Comparison of ENCODE assay signal across 15 mouse cellular contexts in the genomic region with DNA sequence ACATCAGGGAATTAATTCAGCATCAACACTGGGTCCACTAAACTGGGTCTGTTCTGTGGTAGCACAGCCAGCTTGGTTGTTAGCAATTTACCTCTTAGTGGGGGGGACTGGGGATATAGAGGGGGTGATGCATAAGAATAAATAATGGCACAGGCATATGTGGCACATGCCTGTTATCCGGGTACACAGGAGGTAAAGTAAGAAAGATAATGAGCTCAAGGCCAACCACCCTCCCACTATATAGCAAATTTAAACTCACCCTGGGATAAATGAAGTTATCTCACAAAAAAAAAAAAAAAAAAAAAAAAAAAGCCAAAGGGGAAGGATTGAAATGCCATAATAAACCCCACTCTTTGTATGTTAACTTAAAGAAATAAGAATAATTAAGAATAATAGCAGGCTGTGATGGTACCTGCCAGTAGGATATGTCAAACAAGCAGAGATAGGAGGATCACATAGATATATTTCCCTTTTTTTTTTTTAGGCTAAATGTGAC.
"Had no signal": no experiment of that assay in that cellular context is flagged by ENCODE, and none has a peak within 500 bp of the region (broad histone marks: within the 10 kb centered on the region; RNA-seq: fewer than 3 reads in every experiment).

No protein-coding gene starts in this region.

- H3K4me1 ChIP-seq: neural tube, embryonic 15.5 days; stomach, embryonic 15.5 days had no signal

- H3K36me3 ChIP-seq: neural tube, embryonic 15.5 days; stomach, embryonic 15.5 days had no signal

- H3K4me2 ChIP-seq: neural tube, embryonic 15.5 days; stomach, embryonic 15.5 days had no signal

- H3K4me3 ChIP-seq: neural tube, embryonic 15.5 days; stomach, embryonic 15.5 days had no signal

- H3K27ac ChIP-seq: neural tube, embryonic 15.5 days; stomach, embryonic 15.5 days; stomach, postnatal 0 days had no signal

- H3K9ac ChIP-seq: neural tube, embryonic 15.5 days; stomach, embryonic 15.5 days had no signal

- H3K27me3 ChIP-seq: neural tube, embryonic 15.5 days; stomach, embryonic 15.5 days had no signal

- H3K9me3 ChIP-seq: neural tube, embryonic 15.5 days; stomach, embryonic 15.5 days had no signal

- DNase-seq: retina, postnatal 1 day; right cerebral cortex, adult 18-20 months; right cerebral cortex, postnatal 14 days; right cerebral cortex, postnatal 25 days; right cerebral cortex, postnatal 4 days; spleen, adult 18-20 months; thymus, adult 18-20 months; thymus, adult 2 months; thymus, postnatal 14 days; thymus, postnatal 25 days; thymus, postnatal 36 days; thymus, postnatal 4 days had no signal
